Mouse (Mus musculus): ENCODE measurements around the gene Galnt9. TPM values are rescaled to one million over a fixed set of nuclear protein-coding genes. Genes with fewer than 3 reads are reported as not detected.
A peak's percentile ranks its signal among the peaks of the same experiment; 100 is the strongest.

Gene Galnt9
- total RNA-seq, 2 experiments from 2014 or later = 90.0 to 123 TPM

- DNase-seq (ENCODE audit: low spot score in 2 of 2) = no peak
- intact Hi-C loops (cut with DNase I) = no loop called here
Measured at GRCm38 (mm10) chr5:110574888-110575287, 30.7 kb downstream of the Galnt9 start.

DNA sequence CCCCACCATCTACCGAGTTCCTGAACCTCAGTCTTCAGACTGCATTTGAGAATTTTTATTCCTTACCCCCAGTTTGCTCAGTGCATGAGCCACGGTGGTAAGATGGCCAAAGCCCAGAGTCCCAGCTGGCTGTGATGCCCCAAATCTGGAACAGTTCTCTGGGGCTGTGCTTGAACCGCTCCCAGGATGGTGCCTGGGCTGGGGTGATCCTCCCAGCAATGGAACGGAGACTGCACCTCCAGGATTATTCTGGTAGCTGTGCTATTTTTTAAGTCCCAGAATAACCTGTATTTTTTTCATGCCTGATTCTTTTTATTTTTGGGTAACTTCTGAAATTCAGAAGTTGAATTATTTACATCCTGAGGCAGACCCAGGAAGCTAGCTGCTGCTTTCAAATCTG, 35.1 kb downstream of the Galnt9 start:
- DNase-seq (ENCODE audit: low spot score in 2 of 2) = peak in 1 of 2 experiments; percentile 58
- intact Hi-C loops (cut with DNase I) = loop anchor here (1.0 kb wide), 1 partner anchor 16 kb away; no protein-coding TSS in a partner anchor

GRCm38 (mm10) chr5:110580569-110581239, 36.5 kb downstream of the Galnt9 start:
- peak in 1 of 2 experiments; percentile 76 for DNase-seq (ENCODE audit: low spot score in 2 of 2)
- intact Hi-C loops (cut with DNase I) = loop anchor here (1.0 kb wide), 1 partner anchor 15 kb away; no protein-coding TSS in a partner anchor

DNA sequence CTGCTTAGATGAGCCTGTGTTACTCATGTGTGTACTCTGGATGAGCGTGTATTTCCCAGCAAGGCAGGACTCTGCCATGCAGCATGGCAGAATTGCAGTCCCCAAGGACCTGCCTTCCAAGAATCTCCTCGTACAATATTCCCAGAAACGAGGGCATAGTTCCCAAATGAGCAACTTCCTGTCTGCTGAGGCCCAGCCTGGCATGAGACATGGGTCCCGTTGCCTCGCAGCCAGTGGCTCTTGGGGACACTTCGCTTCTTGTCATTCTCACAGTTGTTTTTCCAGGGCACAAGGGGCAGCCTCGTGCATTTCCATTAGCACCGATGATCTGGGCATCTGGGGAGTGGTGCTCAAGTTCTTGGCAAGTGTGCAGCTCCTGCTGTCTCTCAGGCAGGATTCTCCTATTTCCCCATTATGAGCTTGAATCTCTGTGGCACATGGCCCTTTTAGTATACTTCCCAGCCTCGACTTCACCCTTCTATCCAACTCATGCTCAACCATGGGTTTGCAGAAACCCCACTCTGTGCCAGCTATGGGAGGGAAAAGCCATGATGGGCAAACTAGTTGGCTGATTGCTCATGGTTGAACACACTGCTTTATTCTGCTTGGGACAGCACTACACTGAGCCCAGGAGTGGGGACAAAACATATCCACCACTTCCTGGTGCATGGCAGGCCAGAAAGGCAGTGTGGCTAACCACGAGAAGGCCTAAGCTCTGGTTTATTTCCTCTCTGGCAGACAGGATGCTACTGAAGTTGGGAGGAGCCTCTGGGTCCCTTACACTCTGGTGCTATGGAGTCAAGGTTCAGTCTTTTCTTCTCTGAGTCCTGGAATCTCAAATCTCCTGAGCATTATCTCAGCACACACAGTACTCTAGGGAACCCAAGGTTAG, 38.7 kb downstream of the Galnt9 start:
- no peak for DNase-seq (ENCODE audit: low spot score in 2 of 2)
- intact Hi-C loops (cut with DNase I) = no loop called here

GRCm38 (mm10) chr5:110587467-110587866, 43.3 kb downstream of the Galnt9 start:
- DNase-seq (ENCODE audit: low spot score in 2 of 2) = no peak
- intact Hi-C loops (cut with DNase I) = no loop called here

DNA sequence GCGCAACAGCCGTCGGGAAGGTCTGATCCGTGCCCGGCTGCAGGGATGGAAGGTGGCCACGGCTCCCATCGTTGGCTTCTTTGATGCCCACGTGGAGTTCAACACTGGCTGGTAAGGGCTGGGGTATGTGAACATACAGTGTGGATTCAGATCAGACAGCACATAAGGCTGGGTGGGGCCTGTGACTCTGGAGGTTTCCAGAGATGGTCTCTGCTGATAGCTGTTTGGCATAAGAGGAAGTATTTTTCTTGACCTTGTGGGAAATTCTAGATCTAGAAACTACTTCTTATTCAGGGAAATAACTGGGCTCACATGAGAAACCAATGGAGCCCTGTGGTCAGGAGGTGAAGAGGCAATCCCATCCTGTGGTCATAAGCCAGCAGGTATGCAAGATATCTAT, 45.7 kb downstream of the Galnt9 start:
- DNase-seq (ENCODE audit: low spot score in 2 of 2) = no peak
- intact Hi-C loops (cut with DNase I) = no loop called here

DNA sequence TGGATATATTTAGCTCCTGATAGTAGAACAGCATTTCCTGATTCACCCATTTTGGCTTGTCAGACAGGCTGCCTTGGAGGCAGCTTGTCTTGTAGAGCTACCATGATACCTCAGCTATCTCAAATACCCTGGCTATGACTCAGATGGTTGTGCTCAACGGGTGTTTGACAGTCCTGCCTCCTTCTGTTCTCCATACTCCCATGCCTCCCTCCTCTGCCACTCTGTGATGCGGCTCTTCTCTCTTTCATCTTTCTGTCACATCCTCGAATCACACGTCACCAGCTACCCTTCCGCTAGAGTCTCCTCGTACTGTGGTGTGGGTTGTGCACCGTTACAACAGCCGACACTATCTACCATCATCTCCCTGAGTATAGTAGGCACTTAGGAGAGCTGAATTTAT, 50.3 kb downstream of the Galnt9 start:
- DNase-seq (ENCODE audit: low spot score in 2 of 2) = peak in 1 of 2 experiments; percentile 83
- intact Hi-C loops (cut with DNase I) = no loop called here

GRCm38 (mm10) chr5:110595341-110595740, 51.2 kb downstream of the Galnt9 start:
- peak; percentile 56 to 84 for DNase-seq (ENCODE audit: low spot score in 2 of 2)
- intact Hi-C loops (cut with DNase I) = loop anchor here (1.0 kb wide), 1 partner anchor 15 kb away; no protein-coding TSS in a partner anchor

DNA sequence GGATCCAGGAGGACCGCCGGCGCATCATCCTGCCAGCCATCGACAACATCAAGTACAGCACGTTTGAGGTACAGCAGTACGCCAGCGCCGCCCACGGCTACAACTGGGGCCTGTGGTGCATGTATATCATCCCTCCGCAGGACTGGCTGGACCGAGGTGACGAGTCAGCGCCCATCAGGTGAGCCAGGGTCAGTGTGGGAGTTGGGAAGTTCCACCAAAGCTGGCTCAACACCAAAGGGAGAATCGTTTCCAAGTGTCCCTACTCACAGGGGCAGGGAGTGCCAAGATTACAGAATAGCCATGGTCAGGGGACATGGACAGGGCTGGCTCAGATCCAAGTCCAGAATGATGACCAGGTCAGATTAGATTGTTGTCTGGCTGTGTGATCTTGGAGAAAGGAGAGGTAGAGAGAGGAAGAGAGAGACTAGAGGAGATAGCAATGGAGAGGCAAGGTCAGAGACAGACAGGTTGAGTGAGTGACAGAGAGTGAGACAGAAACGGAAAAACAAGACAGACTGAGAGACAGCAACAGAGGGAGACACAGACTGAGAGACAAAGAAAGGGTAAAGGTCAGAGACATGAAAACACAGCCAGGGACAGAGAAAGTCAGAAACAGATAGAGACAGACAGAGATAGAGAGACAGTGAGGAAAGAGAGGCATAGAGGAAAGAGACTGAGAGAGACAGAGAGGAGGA, 52.1 kb downstream of the Galnt9 start:
- intact Hi-C loops (cut with DNase I) = no loop called here

DNA sequence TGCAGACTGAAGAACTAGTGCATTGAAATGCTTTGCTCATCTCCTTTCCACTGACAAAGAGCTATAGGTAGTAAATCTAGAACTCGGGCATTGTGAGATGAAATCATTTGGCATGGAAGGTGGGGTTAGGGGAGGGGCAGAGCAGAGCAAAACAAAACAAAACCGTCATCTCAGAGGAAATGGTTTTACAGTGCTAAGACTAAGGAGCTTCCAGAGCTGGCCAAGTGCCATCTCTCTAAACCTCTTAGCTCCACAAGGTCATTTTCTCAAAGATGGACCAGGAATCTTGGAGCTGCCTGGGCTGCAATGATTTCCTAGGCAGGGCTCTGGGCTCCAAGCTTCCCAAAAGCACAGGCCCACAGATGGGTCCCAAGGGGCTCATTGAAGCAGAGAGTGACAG, 53.3 kb downstream of the Galnt9 start:
- no peak for DNase-seq (ENCODE audit: low spot score in 2 of 2)
- intact Hi-C loops (cut with DNase I) = no loop called here

More for the DNA sequence above, 52.1 kb downstream of the Galnt9 start:
- DNase-seq (ENCODE audit: low spot score in 2 of 2) = no peak

GRCm38 (mm10) chr5:110598298-110599095, 54.3 kb downstream of the Galnt9 start:
- DNase-seq (ENCODE audit: low spot score in 2 of 2) = peak; percentile 59 to 91
- intact Hi-C loops (cut with DNase I) = loop anchor here (1.0 kb wide), 2 partner anchors 36 to 76 kb away; no protein-coding TSS in a partner anchor

GRCm38 (mm10) chr5:110603016-110603685, 59.0 kb downstream of the Galnt9 start:
- no peak for DNase-seq (ENCODE audit: low spot score in 2 of 2)
- intact Hi-C loops (cut with DNase I) = no loop called here

GRCm38 (mm10) chr5:110604311-110604710, 60.2 kb downstream of the Galnt9 start:
- DNase-seq (ENCODE audit: low spot score in 2 of 2) = no peak
- intact Hi-C loops (cut with DNase I) = no loop called here

DNA sequence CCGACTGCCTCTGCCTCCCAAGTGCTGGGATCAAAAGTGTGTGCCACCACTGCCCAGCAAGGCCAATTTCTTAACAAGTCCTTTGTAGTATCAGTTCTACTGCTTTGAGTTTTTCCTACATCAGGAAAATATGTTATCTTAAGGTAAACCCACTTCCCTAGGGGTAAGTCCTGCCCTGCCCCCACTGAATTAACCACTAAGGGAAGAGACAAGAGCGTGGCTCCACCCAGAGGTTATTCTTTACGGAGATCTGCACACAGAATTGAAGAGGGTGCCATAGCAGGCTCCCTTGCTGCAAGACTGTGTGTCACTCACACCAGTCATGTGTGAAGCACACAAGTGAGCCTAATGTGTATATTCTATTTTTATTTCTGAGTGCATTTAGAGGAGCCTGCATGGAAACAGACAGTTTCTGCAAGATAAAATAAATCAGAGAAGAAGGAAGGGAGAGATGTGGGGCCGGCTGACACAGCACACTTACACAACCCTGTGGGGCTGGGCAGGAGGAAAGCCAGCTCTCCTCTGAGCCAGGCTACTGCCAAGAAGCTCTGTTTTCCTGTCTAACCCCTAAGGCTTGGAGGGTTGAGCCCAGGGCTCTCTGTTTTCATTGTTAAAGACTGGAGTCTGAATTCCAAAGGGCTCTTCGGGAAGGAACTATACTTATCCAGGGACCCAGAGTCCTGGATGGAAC, 61.5 kb downstream of the Galnt9 start:
- intact Hi-C loops (cut with DNase I) = no loop called here
- peak in 1 of 2 experiments; percentile 48 for DNase-seq (ENCODE audit: low spot score in 2 of 2)

DNA sequence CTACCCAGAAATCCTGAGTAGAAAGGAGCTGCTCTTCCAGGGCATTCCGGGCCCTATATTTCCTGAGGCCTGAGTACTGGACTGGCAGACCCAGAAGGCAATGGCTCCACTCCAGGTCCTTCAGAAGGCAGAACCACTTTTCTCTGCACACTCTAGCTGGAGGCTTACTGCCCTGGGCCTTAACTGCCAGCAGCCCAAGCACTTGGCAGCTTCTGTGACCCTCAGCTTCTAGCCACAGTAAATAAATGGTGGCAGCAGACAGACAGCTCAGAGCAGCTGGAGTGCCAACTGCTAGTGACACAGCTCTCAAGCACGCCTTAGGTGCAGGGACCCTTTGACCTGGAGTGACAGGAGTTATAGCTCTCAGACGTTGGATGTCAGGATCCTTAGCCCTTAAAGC, 63.6 kb downstream of the Galnt9 start:
- intact Hi-C loops (cut with DNase I) = no loop called here
- no peak for DNase-seq (ENCODE audit: low spot score in 2 of 2)

- DNase-seq (ENCODE audit: low spot score in 2 of 2) = no peak
- intact Hi-C loops (cut with DNase I) = no loop called here
Measured at GRCm38 (mm10) chr5:110608336-110608735, 64.2 kb downstream of the Galnt9 start.

DNA sequence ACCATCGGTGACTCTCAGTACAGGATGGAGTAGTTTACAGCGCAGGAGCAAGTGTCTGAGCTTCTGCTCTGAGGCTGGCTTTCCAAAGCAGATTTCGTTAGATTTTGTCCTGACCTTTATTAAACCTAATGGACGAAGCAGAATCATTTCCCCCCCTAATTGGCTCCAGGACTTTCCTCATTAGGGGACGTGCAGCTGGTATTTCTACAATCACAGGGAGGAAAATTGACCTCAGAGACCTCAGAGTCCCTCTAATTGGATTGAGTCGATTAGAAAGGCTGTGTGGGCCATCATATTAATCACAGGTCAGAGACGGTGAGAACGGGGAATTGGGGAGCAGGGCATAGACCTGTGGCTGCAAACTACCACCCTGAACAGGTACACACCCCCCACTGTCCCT, 64.8 kb downstream of the Galnt9 start:
- no peak for DNase-seq (ENCODE audit: low spot score in 2 of 2)
- intact Hi-C loops (cut with DNase I) = no loop called here

DNA sequence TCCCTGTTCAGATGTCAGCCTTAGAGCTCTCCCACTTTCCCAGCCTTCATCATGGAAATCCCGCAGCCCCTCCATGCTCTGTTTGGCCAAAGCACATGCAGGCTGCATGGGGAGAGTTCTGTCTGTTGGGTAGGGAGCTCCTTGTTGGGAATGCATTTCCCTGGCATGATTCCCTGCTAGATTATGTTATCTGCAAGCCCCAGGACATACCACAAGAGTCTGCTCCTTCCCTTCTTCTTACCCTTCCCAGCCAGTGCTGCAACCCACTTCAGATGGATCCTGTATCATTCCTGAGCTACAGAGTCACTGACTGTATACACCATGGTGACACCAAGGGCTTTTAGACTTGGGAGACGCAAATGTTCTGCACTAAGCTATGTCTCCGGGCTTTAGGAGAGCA, 65.3 kb downstream of the Galnt9 start:
- DNase-seq (ENCODE audit: low spot score in 2 of 2) = no peak
- intact Hi-C loops (cut with DNase I) = no loop called here
